In genomic region chrX:160501687-160502047, GRCm38 (mm10) we compare ENCODE assay signal across 8 mouse cellular contexts. TPM values are rescaled to one million over a fixed set of nuclear protein-coding genes. Genes with fewer than 3 reads are reported as not detected.
DNase-seq lines count a peak whose midpoint lies in the region; ATAC-seq and TF ChIP-seq lines count a peak whose summit lies in the region.

No protein-coding gene starts in this region.

- peak; percentile 80 for ATAC-seq in lung, embryonic 14.5 days (ENCODE audit: insufficient read depth)
- ATAC-seq in erythroblast, adult 5-6 weeks (replicated peaks; ENCODE audit: low FRiP score, poor library complexity, severe bottlenecking) = peak; percentile 75
- peak; percentile 81 for ATAC-seq in limb, embryonic 13.5 days (ENCODE audit: low FRiP score, low read depth)

- no peak for TF ChIP-seq POLR2A in olfactory bulb, adult 2 months (IDR thresholded peaks at IDR 0.05; ENCODE audit: insufficient read depth, low read depth, low read length)

- peak overlapping the region; percentile 62 for H3K4me2 ChIP-seq in lung, embryonic 14.5 days
- H3K4me2 ChIP-seq in limb, embryonic 13.5 days (replicated peaks) = peak overlapping the region; percentile 56

- no peak for TF ChIP-seq CTCF in lung, embryonic 14.5 days (IDR thresholded peaks at IDR 0.05; ENCODE audit: low read depth)
- no peak for TF ChIP-seq CTCF in olfactory bulb, adult 2 months (IDR thresholded peaks at IDR 0.05; ENCODE audit: insufficient read depth, low read depth, low read length)

- H3K4me3 ChIP-seq in lung, embryonic 14.5 days (ENCODE audit: low read depth, low read length) = peak overlapping the region; percentile 50
- H3K4me3 ChIP-seq in limb, embryonic 13.5 days = peak overlapping the region; percentile 58
- peak overlapping the region; percentile 82 for H3K4me3 ChIP-seq in olfactory bulb, adult 2 months (ENCODE audit: insufficient read depth, low read depth, low read length)

- no peaks in the 10 kb centered on the region for H3K4me1 ChIP-seq in lung, embryonic 14.5 days (ENCODE audit: insufficient read depth)
- H3K4me1 ChIP-seq in limb, embryonic 13.5 days = peaks cover 9% of the 10 kb centered on the region; the same call in 1 of the 2 replicates
- H3K4me1 ChIP-seq in olfactory bulb, adult 2 months (ENCODE audit: control insufficient read depth, insufficient read depth, low read length) = 0 out of 2 replicates have a peak, but pooled peaks cover 2% of the 10 kb centered on the region

- H3K27me3 ChIP-seq in lung, embryonic 14.5 days (ENCODE audit: insufficient read depth, low read length) = peaks cover 14% of the 10 kb centered on the region; the same call in 1 of the 2 replicates
- H3K27me3 ChIP-seq in limb, embryonic 13.5 days = peaks cover 32% of the 10 kb centered on the region; the same call in 1 of the 2 replicates

- no peak for DNase-seq in lung, embryonic 14.5 days
- no peak for DNase-seq in lung, postnatal 4 days
- DNase-seq in cerebellum, postnatal 25 days = no peak
- no peak for DNase-seq in adipocyte (ENCODE audit: low spot score)
- DNase-seq in spleen, postnatal 10 days (ENCODE audit: low spot score in 2 of 2) = no peak

- 21% methylated on average over 12 of the region's 12 CpGs for whole genome bisulfite sequencing in lung, embryonic 14.5 days
- WGBS in limb, embryonic 13.5 days = 21% methylated on average over 12 of the region's 12 CpGs
- 18% methylated on average over 12 of the region's 12 CpGs for WGBS in olfactory bulb, adult 2 months

- no peaks in the 10 kb centered on the region for H3K36me3 ChIP-seq in lung, embryonic 14.5 days (ENCODE audit: insufficient read depth)
- H3K36me3 ChIP-seq in limb, embryonic 13.5 days = no peaks in the 10 kb centered on the region

- H3K9me3 ChIP-seq in lung, embryonic 14.5 days (ENCODE audit: low read depth, low read length) = no peaks in the 10 kb centered on the region
- H3K9me3 ChIP-seq in limb, embryonic 13.5 days = no peaks in the 10 kb centered on the region

- H3K9ac ChIP-seq in lung, embryonic 14.5 days = peak overlapping the region; percentile 48
- peak overlapping the region; percentile 68 for H3K9ac ChIP-seq in limb, embryonic 13.5 days

- no peak overlapping the region for H3K27ac ChIP-seq in lung, embryonic 14.5 days (ENCODE audit: low read depth)
- no peak overlapping the region; the same call in 1 of the 2 replicates for H3K27ac ChIP-seq in limb, embryonic 13.5 days
- H3K27ac ChIP-seq in olfactory bulb, adult 2 months (ENCODE audit: insufficient read depth, low read depth, low read length) = peak overlapping the region; percentile 44; the same call in 1 of the 2 replicates

RNA-seq across cellular contexts. Expression of gene Phka2, which starts 0.3 kb away (rescaled TPM):
- polyA plus RNA-seq in lung, embryonic 14.5 days (2014; fragmentation: Nextera tagmentation; extraction: Ambion mirVana) = 15.1 and 15.6 TPM in 2 replicates
- total RNA-seq in erythroblast, adult 5-6 weeks (2015; ENCODE audit: low replicate concordance) = 13.4 and 19.4 TPM in 2 replicates
- 12.1 and 15.2 TPM in 2 replicates for total RNA-seq in erythroblast, adult 5-6 weeks (2017; ENCODE audit: low replicate concordance)
- polyA plus RNA-seq in limb, embryonic 13.5 days (2015; fragmentation: Nextera tagmentation; extraction: Ambion mirVana) = 20.7 and 23.1 TPM in 2 replicates
- not detected in 2 replicates for polyA plus RNA-seq in olfactory bulb, adult 2 months (2012; ENCODE audit: insufficient read depth, insufficient read length, low replicate concordance, missing spikeins)
